Mouse (Mus musculus): ENCODE results near the gene Csn3. TPM values are rescaled to one million over a fixed set of nuclear protein-coding genes. Genes with fewer than 3 reads are reported as not detected.

The Csn3 gene
- not detected in 2 replicates for polyA plus RNA-seq (2016; fragmentation: Nextera tagmentation; extraction: Ambion mirVana)

DNA sequence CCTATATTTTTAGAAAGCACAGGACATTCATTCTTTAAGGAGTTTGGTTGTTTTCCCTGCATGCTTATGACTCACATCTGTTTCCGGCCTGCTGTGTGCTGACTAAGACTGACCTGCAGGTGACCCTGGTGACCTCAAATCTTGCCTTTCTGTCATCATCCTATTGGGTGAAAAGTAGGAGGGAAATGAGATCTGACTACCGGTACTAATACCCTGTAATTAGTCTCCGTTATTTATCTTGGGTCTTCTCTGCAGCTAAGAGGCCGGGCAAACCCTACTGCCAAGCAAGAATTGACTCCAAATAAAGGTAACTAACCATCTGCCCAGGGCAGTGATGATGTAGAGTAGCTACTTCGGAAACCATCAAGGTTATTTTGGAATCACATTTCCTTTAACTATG lies at the start of gene Csn3:
Gene Csn3, plus strand, starts transcription at position 208 of the 400 bp plus-strand sequence.
- Histone ChIP-seq H3K4me1 (no peaks in the 10 kb centered on the region), H3K4me2 (replicated peaks) (no peak within 1 kb of the TSS), H3K27ac (replicated peaks) (no peak within 1 kb of the TSS), H3K9me3 (no peaks in the 10 kb centered on the region), H3K4me3 (no peak within 1 kb of the TSS), H3K9ac (replicated peaks) (no peak within 1 kb of the TSS), H3K36me3 (no peaks in the 10 kb centered on the region), H3K27me3 (no peaks in the 10 kb centered on the region)
- WGBS, result 28% methylated on average over 5 of the region's 5 CpGs
- no peak; the same call in 1 of the 2 replicates for ATAC-seq (ENCODE audit: low FRiP score, low read depth)

DNA sequence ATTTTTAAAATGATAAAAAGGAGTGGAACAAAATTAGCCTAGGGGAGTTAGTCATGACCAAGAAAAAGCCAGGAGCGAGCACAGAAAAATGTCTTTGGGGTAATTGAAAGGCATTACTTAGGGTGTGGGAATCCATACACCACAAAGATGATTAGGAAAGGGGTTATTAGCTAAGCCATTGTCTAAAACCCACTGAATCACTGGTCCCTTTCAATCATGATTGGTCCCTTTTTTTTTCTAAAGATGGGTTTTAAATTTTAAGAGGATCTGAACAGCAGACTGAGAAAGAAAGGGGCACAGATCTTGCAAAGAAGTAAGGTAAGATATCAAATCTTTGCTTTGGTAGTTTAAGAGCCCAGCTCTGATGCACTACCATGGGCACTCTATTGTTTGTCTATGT lies 40.6 kb upstream of the Csn3 start, which contains the start of gene Odam:
Gene Odam, plus strand, starts transcription at position 301 of the 400 bp plus-strand sequence.
- Histone ChIP-seq H3K4me1 (no peaks in the 10 kb centered on the region), H3K27me3 (no peaks in the 10 kb centered on the region), H3K36me3 (no peaks in the 10 kb centered on the region), H3K9ac (replicated peaks) (no peak within 1 kb of the TSS), H3K9me3 (no peaks in the 10 kb centered on the region), H3K4me3 (no peak within 1 kb of the TSS), H3K4me2 (replicated peaks) (no peak within 1 kb of the TSS), H3K27ac (replicated peaks) (no peak within 1 kb of the TSS)
- 77% methylated on average over 1 of the region's 1 CpGs for WGBS
- ATAC-seq (ENCODE audit: low FRiP score, low read depth), result no peak

DNA sequence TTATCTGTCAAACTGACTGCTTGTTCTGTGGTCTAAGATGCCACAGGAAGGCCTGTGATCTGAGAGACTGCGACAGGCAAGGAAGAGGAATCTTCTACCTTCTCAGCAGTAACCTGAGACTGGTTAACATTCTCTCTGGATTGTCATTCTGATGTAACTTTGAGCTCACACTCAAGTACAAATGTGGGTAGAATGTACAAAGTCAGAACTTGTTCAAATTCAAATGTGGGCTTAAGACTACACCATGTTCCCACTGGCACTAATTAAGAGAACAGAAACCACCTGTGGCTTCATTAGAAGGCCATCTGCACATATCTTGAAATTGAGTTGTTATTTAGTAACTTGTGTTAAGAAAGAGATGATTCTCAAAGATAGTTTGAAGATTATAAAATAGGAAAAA lies 6.2 kb downstream of the Csn3 start:
- 56% methylated on average over 1 of the region's 1 CpGs for WGBS
- no peak overlapping the region for H3K4me3 ChIP-seq
- no peak overlapping the region for H3K27ac ChIP-seq (replicated peaks)
- no peak overlapping the region for H3K4me2 ChIP-seq (replicated peaks)
- H3K36me3 ChIP-seq, result no peaks in the 10 kb centered on the region
- no peaks in the 10 kb centered on the region for H3K4me1 ChIP-seq
- no peaks in the 10 kb centered on the region for H3K27me3 ChIP-seq
- no peak for ATAC-seq (ENCODE audit: low FRiP score, low read depth)
- no peak overlapping the region for H3K9ac ChIP-seq (replicated peaks)
- no peaks in the 10 kb centered on the region for H3K9me3 ChIP-seq

DNA sequence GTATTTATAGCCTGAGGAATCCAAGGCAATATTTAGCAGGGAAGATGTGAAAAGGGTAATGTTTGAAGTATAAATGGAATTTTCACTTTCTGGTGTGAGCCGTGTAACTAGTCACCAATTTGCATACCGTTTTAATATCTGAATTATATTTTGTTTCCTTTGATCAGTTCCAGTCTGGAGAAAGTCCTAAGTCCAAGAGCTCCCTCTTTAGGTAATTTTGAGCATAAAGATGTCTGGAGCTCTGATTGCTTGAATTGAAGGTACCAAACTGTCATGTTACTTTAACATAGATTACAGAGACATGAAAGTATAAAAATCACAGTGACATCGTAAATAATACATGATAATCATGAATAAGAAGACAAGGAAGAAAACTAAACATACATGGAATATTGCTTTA lies 15.4 kb downstream of the Csn3 start:
- no peak for ATAC-seq (ENCODE audit: low FRiP score, low read depth)
- no peaks in the 10 kb centered on the region for H3K9me3 ChIP-seq
- no peaks in the 10 kb centered on the region for H3K4me1 ChIP-seq
- no peak overlapping the region for H3K4me2 ChIP-seq (replicated peaks)
- H3K9ac ChIP-seq (replicated peaks), result no peak overlapping the region
- H3K27me3 ChIP-seq, result no peaks in the 10 kb centered on the region
- no peaks in the 10 kb centered on the region for H3K36me3 ChIP-seq
- H3K27ac ChIP-seq (replicated peaks), result no peak overlapping the region
- 63% methylated on average over 3 of the region's 3 CpGs for WGBS
- no peak overlapping the region for H3K4me3 ChIP-seq

DNA sequence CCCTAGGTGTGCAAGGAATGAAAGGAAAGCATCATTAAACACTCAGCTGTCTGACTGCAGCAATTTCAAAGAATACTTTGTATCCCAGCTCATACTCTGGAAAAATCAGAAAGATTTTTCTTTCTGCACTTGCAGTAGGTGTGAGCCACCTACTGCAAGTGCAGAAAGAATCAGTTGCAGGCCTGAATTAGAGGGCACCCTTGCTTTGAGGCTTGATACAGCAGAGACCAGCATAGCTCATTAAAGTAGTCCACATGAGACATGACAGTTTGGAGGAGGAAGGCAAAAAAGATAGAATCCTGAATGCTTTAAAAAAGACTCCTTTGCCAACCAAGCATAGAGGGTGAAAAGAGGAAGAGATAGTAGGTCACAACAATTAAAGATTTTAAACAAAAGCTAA lies 17.1 kb downstream of the Csn3 start:
- no peaks in the 10 kb centered on the region for H3K9me3 ChIP-seq
- ATAC-seq (ENCODE audit: low FRiP score, low read depth), result no peak

DNA sequence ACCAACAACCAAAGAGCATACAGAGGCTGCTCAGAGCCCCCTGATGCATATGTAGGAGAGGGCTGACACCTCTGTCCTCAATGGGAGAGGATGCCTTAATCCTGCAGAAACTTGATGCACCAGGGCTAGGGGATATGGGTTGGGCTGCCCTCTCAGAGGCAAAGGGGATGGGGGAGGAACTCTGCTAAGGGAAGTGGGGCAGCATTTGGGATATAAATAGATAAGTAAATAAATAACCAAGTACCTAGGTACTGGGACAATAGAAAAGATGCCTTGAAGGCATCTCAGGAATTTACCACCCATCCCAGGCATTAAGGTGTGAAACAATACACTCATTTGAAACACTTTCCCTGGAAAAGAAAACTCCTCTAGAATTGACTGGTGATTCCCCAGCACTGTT lies 26.5 kb downstream of the Csn3 start:
- no peak for ATAC-seq (ENCODE audit: low FRiP score, low read depth)
- no peak overlapping the region for H3K4me3 ChIP-seq
- H3K4me1 ChIP-seq, result no peaks in the 10 kb centered on the region
- H3K9me3 ChIP-seq, result no peaks in the 10 kb centered on the region
- H3K27ac ChIP-seq (replicated peaks), result no peak overlapping the region
- no peaks in the 10 kb centered on the region for H3K27me3 ChIP-seq
- no peaks in the 10 kb centered on the region for H3K36me3 ChIP-seq
- no peak overlapping the region for H3K9ac ChIP-seq (replicated peaks)
- H3K4me2 ChIP-seq (replicated peaks), result no peak overlapping the region

More for the DNA sequence above, 17.1 kb downstream of the Csn3 start:
- Histone ChIP-seq H3K4me3 (no peak overlapping the region), H3K4me2 (replicated peaks) (no peak overlapping the region), H3K36me3 (no peaks in the 10 kb centered on the region), H3K27ac (replicated peaks) (no peak overlapping the region), H3K27me3 (no peaks in the 10 kb centered on the region), H3K9ac (replicated peaks) (no peak overlapping the region), H3K4me1 (no peaks in the 10 kb centered on the region)

DNA sequence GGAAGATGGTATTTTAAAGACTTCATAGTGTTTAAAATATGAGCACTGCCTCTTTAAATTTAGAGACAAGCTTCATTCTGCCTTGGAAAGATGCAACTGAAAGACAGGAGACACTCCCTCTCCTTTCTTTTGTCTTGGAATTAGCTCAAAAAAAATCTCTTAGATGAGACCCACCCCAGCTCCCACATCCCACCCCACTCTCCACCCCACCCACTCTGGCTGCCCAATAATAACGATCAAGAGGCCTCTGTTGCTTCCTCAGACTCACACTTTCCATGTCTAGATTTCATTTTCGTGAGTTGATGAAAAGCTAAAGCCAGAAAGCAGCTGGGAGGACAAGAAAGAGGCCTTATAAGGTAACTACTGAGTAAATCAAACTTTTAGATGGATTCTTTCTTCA lies 43.8 kb downstream of the Csn3 start, which contains the start of the genes 2310003L06Rik and Gm28434:
Gene 2310003L06Rik, plus strand, starts transcription at position 259 of the 400 bp plus-strand sequence.
Gene Gm28434, plus strand, starts transcription at position 317 of the 400 bp plus-strand sequence.
- Histone ChIP-seq H3K9me3 (no peaks in the 10 kb centered on the region), H3K4me1 (no peaks in the 10 kb centered on the region), H3K27ac (replicated peaks) (no peak within 1 kb of the TSS), H3K27me3 (no peaks in the 10 kb centered on the region), H3K4me2 (replicated peaks) (no peak within 1 kb of the TSS), H3K9ac (replicated peaks) (no peak within 1 kb of the TSS), H3K36me3 (no peaks in the 10 kb centered on the region), H3K4me3 (no peak within 1 kb of the TSS)
- whole genome bisulfite sequencing, result 54% methylated on average over 2 of the region's 2 CpGs
- no peak for ATAC-seq (ENCODE audit: low FRiP score, low read depth)

DNA sequence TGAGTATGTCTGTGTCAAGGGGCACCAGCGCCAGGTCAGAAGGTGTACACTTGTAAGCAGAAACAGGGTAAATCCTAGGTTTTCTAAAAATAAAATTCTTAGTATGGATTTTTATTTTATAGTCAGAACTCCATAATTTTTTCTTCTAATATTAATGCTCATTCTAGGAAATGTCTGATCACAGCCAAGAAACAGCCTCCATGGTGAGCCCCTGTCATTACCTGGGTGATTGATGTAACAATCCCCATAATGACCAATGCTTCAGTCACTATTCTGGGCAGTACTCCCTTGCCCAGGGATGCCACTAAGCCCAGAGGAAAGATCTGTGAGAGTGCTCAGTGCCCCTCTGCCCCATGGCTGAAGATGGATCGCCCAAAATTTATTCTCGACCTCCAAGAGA lies 53.8 kb downstream of the Csn3 start, which contains the start of gene Cabs1:
Gene Cabs1, plus strand, starts transcription at position 301 of the 400 bp plus-strand sequence.
- Histone ChIP-seq H3K4me3 (no peak within 1 kb of the TSS), H3K27ac (replicated peaks) (no peak within 1 kb of the TSS), H3K9me3 (no peaks in the 10 kb centered on the region), H3K4me2 (replicated peaks) (no peak within 1 kb of the TSS), H3K4me1 (no peaks in the 10 kb centered on the region), H3K36me3 (no peaks in the 10 kb centered on the region), H3K9ac (replicated peaks) (no peak within 1 kb of the TSS), H3K27me3 (no peaks in the 10 kb centered on the region)
- 89% methylated on average over 3 of the region's 3 CpGs for WGBS
- ATAC-seq (ENCODE audit: low FRiP score, low read depth), result no peak

Other genes with a start within 250 kb of the Csn3 start
- not detected in 2 replicates for gene Csn2, start 225.9 kb upstream of the Csn3 start, polyA plus RNA-seq (2016; fragmentation: Nextera tagmentation; extraction: Ambion mirVana)
- gene Csn1s2a, start 151.0 kb upstream of the Csn3 start, polyA plus RNA-seq (2016; fragmentation: Nextera tagmentation; extraction: Ambion mirVana), result not detected in 2 replicates
- not detected in 2 replicates for gene Csn1s2b, start 117.5 kb upstream of the Csn3 start, polyA plus RNA-seq (2016; fragmentation: Nextera tagmentation; extraction: Ambion mirVana)
- gene Prr27, start 99.9 kb upstream of the Csn3 start, polyA plus RNA-seq (2016; fragmentation: Nextera tagmentation; extraction: Ambion mirVana), result not detected in 2 replicates
- not detected in 2 replicates for gene Odam, start 40.5 kb upstream of the Csn3 start, polyA plus RNA-seq (2016; fragmentation: Nextera tagmentation; extraction: Ambion mirVana)
- gene 2310003L06Rik, start 43.9 kb downstream of the Csn3 start, polyA plus RNA-seq (2016; fragmentation: Nextera tagmentation; extraction: Ambion mirVana), result not detected in 2 replicates
- not detected in 2 replicates for gene Gm28434, start 43.9 kb downstream of the Csn3 start, polyA plus RNA-seq (2016; fragmentation: Nextera tagmentation; extraction: Ambion mirVana)
- not detected in 2 replicates for gene Cabs1, start 53.9 kb downstream of the Csn3 start, polyA plus RNA-seq (2016; fragmentation: Nextera tagmentation; extraction: Ambion mirVana)
- not detected in 2 replicates for gene Smr3a, start 77.0 kb downstream of the Csn3 start, polyA plus RNA-seq (2016; fragmentation: Nextera tagmentation; extraction: Ambion mirVana)
- gene Smr2, start 161.0 kb downstream of the Csn3 start, polyA plus RNA-seq (2016; fragmentation: Nextera tagmentation; extraction: Ambion mirVana), result not detected in 2 replicates
- gene Gm11116, start 186.0 kb downstream of the Csn3 start, polyA plus RNA-seq (2016; fragmentation: Nextera tagmentation; extraction: Ambion mirVana), result not detected in 2 replicates
- gene Gm11115, start 228.5 kb downstream of the Csn3 start, polyA plus RNA-seq (2016; fragmentation: Nextera tagmentation; extraction: Ambion mirVana), result not detected in 2 replicates

Measured in midbrain, embryonic 12.5 days (tissue).